Mouse (Mus musculus): Measurements from ENCODE around the gene Olfr12.

DNA sequence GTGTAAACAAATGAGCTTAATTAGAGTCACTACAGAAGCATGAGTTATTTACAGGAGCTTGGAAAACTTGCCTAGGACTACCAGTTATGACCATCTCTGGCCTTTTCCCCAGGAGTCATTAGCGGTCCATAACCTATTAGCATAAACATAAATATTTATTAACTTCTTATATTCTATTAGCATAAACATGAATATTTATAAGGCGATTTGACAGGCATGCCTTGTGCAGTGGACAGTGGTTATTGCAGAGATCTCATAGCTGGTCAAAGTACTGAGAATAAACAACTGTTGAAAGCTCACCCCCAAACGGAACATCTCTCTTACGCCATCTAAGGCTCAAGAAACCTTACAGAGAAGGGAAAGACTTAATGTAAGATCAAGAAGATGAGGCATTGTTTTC, 4.4 kb upstream of the Olfr12 start:
- TF ChIP-seq CTCF (IDR thresholded peaks at IDR 0.05; ENCODE audit: low read depth) = no peak
- TF ChIP-seq EP300 (optimal IDR thresholded peaks at IDR 0.05) = no peak

Measured in stomach, postnatal 0 days (tissue).